Comparison of ENCODE assay signal across 8 mouse cellular contexts in genomic region chr15:6570876-6571275, GRCm38 (mm10). TPM values are rescaled to one million over a fixed set of nuclear protein-coding genes. Genes with fewer than 3 reads are reported as not detected.
DNase-seq lines count a peak whose midpoint lies in the region; ATAC-seq and TF ChIP-seq lines count a peak whose summit lies in the region.

No protein-coding gene starts in this region.

- DNase-seq in adrenal gland, postnatal 14 days, result peak; percentile 70
- DNase-seq in embryo, embryonic 9.5 days (ENCODE audit: extremely low spot score), result peak; percentile 65
- DNase-seq in liver, embryonic 14.5 days (ENCODE audit: low read depth in 3 of 3, low spot score in 3 of 3), result peak in 1 of 3 experiments; percentile 39
- DNase-seq in thymus, postnatal 14 days, result peak; percentile 67

- H3K27me3 ChIP-seq in E14TG2a.4 (ENCODE audit: insufficient read depth, low read length), result peaks cover 9% of the 10 kb centered on the region
- no peaks in the 10 kb centered on the region for H3K27me3 ChIP-seq in kidney, embryonic 14.5 days (ENCODE audit: control insufficient read depth, insufficient read depth, low read length)
- H3K27me3 ChIP-seq in liver, embryonic 14.5 days (ENCODE audit: control insufficient read depth, insufficient read depth, low read length), result no peaks in the 10 kb centered on the region
- H3K27me3 ChIP-seq in neural tube, embryonic 12.5 days (replicated peaks), result no peaks in the 10 kb centered on the region

- no peak overlapping the region for H3K4me2 ChIP-seq in kidney, embryonic 14.5 days (replicated peaks; ENCODE audit: low read depth, low read length)
- H3K4me2 ChIP-seq in liver, embryonic 14.5 days (ENCODE audit: low read depth), result no peak overlapping the region
- H3K4me2 ChIP-seq in neural tube, embryonic 12.5 days (replicated peaks), result no peak overlapping the region

- no peak for TF ChIP-seq EP300 in liver, embryonic 14.5 days (IDR thresholded peaks at IDR 0.05; ENCODE audit: low read depth)

- H3K36me3 ChIP-seq in E14TG2a.4 (ENCODE audit: insufficient read depth, low read length), result no peaks in the 10 kb centered on the region
- no peaks in the 10 kb centered on the region for H3K36me3 ChIP-seq in kidney, embryonic 14.5 days (ENCODE audit: control insufficient read depth, insufficient read depth, low read length)
- H3K36me3 ChIP-seq in liver, embryonic 14.5 days (replicated peaks; ENCODE audit: control insufficient read depth, insufficient read depth, low read depth), result no peaks in the 10 kb centered on the region
- no peaks in the 10 kb centered on the region for H3K36me3 ChIP-seq in neural tube, embryonic 12.5 days

- H3K9me3 ChIP-seq in E14TG2a.4 (ENCODE audit: low read length), result no peaks in the 10 kb centered on the region
- H3K9me3 ChIP-seq in kidney, embryonic 14.5 days (ENCODE audit: control insufficient read depth, low read length), result no peaks in the 10 kb centered on the region
- no peaks in the 10 kb centered on the region; the same call in 1 of the 2 replicates for H3K9me3 ChIP-seq in liver, embryonic 14.5 days (ENCODE audit: control insufficient read depth, low read length)
- no peaks in the 10 kb centered on the region for H3K9me3 ChIP-seq in neural tube, embryonic 12.5 days

- 7% methylated on average over 7 of the region's 7 CpGs for WGBS in kidney, embryonic 14.5 days
- WGBS in liver, embryonic 14.5 days (ENCODE audit: insufficient replicate concordance), result 0% methylated on average over 7 of the region's 7 CpGs
- 15% methylated on average over 7 of the region's 7 CpGs for WGBS in neural tube, embryonic 12.5 days

- 0 out of 2 replicates have a peak, but pooled peaks cover 2% of the 10 kb centered on the region for H3K4me1 ChIP-seq in E14TG2a.4 (replicated peaks; ENCODE audit: low read depth, low read length)
- H3K4me1 ChIP-seq in kidney, embryonic 14.5 days (ENCODE audit: control insufficient read depth, insufficient read depth, low read length), result no peaks in the 10 kb centered on the region
- H3K4me1 ChIP-seq in liver, embryonic 14.5 days (replicated peaks; ENCODE audit: control insufficient read depth in 2 of 2, insufficient read depth in 2 of 2, low read length in 1 of 2), result peaks cover 0 to 12% of the 10 kb centered on the region in 2 experiments; a peak in 2 of 4 replicates
- H3K4me1 ChIP-seq in neural tube, embryonic 12.5 days, result no peaks in the 10 kb centered on the region

- ATAC-seq in granulocyte monocyte progenitor cell, adult 5-6 weeks (replicated peaks; ENCODE audit: poor library complexity, severe bottlenecking), result 0 out of 2 replicates have a peak, but pooled peaks have one; percentile 14
- peak; percentile 75 for ATAC-seq in kidney, embryonic 14.5 days (ENCODE audit: low FRiP score, low TSS enrichment)
- ATAC-seq in liver, embryonic 14.5 days (ENCODE audit: insufficient read depth), result peak; percentile 42; the same call in 1 of the 2 replicates
- peak; percentile 85; the same call in 1 of the 2 replicates for ATAC-seq in neural tube, embryonic 12.5 days (ENCODE audit: low FRiP score, low read depth)

- H3K9ac ChIP-seq in kidney, embryonic 14.5 days (ENCODE audit: low read depth, low read length), result no peak overlapping the region
- H3K9ac ChIP-seq in liver, embryonic 14.5 days (replicated peaks), result no peak overlapping the region
- no peak overlapping the region for H3K9ac ChIP-seq in neural tube, embryonic 12.5 days

- H3K27ac ChIP-seq in kidney, embryonic 14.5 days (ENCODE audit: low read depth, low read length), result no peak overlapping the region
- no peak overlapping the region for H3K27ac ChIP-seq in liver, embryonic 14.5 days
- H3K27ac ChIP-seq in neural tube, embryonic 12.5 days, result no peak overlapping the region

- peak; percentile 87 for TF ChIP-seq CTCF in E14TG2a.4 (conservative IDR thresholded peaks at IDR 0.05; ENCODE audit: low read length)
- TF ChIP-seq CTCF in liver, embryonic 14.5 days (IDR thresholded peaks at IDR 0.05; ENCODE audit: low read depth), result peak; percentile 91

- H3K4me3 ChIP-seq in E14TG2a.4 (replicated peaks; ENCODE audit: low read length), result no peak overlapping the region
- H3K4me3 ChIP-seq in kidney, embryonic 14.5 days (ENCODE audit: low read length), result no peak overlapping the region
- H3K4me3 ChIP-seq in liver, embryonic 14.5 days (ENCODE audit: insufficient read depth in 1 of 2, low read depth in 2 of 2, low read length in 2 of 2), result no peak overlapping the region
- no peak overlapping the region for H3K4me3 ChIP-seq in neural tube, embryonic 12.5 days

RNA-seq across cellular contexts. Expression of gene Fyb, which starts 48.2 kb away (rescaled TPM):
- 27.8 and 49.3 TPM in 2 replicates for total RNA-seq in adrenal gland, postnatal 14 days (2021)
- 32.0 and 40.6 TPM in 2 replicates for total RNA-seq in granulocyte monocyte progenitor cell, adult 5-6 weeks (2014; fragmentation: Nextera tagmentation)
- total RNA-seq in granulocyte monocyte progenitor cell, adult 5-6 weeks (2017), result 10.8 and 22.6 TPM in 2 replicates
- 3.2 and 5.2 TPM in 2 replicates for polyA plus RNA-seq in kidney, embryonic 14.5 days (2014; fragmentation: Nextera tagmentation; extraction: Ambion mirVana)
- 3.5 and 8.3 TPM in 2 replicates for polyA plus RNA-seq in liver, embryonic 14.5 days (2012; rRNA removed)
- 19.0 and 19.5 TPM in 2 replicates for polyA plus RNA-seq in liver, embryonic 14.5 days (2014; fragmentation: Nextera tagmentation; extraction: Ambion mirVana)
- polyA plus RNA-seq in neural tube, embryonic 12.5 days (2016; fragmentation: Nextera tagmentation; extraction: Ambion mirVana), result 3.2 and 4.2 TPM in 2 replicates

Comparison
In these comparisons a context has a peak if more than half of its experiments do, and no peak if none do; other contexts are left out.
1. ATAC-seq: peak in every context shown above with its lines; median percentile 85 in neural tube, embryonic 12.5 days; 75 in kidney, embryonic 14.5 days; 42 in liver, embryonic 14.5 days; 14 in granulocyte monocyte progenitor cell, adult 5-6 weeks.